Mouse (Mus musculus): ENCODE results near the gene Usp3. TPM values are rescaled to one million over a fixed set of nuclear protein-coding genes. Genes with fewer than 3 reads are reported as not detected.

Gene Usp3
- total RNA-seq, 2 experiments from 2014 or later, result 15.0 to 17.1 TPM

GRCm38 (mm10) chr9:66511580-66512350 lies 81.2 kb downstream of the Usp3 start:
- DNase-seq, result peak; percentile 97
- H3K27ac ChIP-seq, result peak overlapping the region; percentile 100
- H3K4me3 ChIP-seq, result peak overlapping the region; percentile 76
- intact Hi-C loops (cut with DNase I), result loop anchor here (5.0 to 10.0 kb wide), 5 partner anchors 81 to 321 kb away; partner anchors contain the start of genes Aph1b, Aph1c, Gm10647 and Usp3
- TF ChIP-seq CTCF (IDR thresholded peaks at IDR 0.05), result no peak

DNA sequence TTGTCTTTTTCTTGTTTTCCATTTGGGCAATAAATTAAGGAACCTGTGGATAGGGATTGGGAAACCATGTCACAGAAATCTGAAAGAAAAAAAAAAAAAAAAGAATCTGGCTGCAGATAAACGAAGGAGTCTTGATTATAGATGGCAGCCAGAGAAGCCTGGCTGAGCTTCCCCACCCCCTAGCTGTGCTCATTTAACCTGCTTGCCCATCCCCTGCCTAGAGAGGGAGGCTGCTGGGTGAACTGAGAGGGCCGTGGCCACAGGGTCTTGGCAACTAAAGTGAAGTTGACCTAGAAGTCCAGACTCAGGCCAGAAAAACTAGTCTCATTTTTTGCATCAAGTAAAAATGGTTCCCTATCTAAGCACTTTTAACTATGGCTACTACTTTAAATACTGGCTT lies 82.0 kb downstream of the Usp3 start:
- DNase-seq, result peak; percentile 53
- Histone ChIP-seq H3K4me3 (peak overlapping the region; percentile 76), H3K27ac (peak overlapping the region; percentile 100)
- intact Hi-C loops (cut with DNase I), result loop anchor here (5.0 to 10.0 kb wide), 5 partner anchors 81 to 321 kb away; partner anchors contain the start of genes Aph1b, Aph1c, Gm10647 and Usp3
- no peak for TF ChIP-seq CTCF (IDR thresholded peaks at IDR 0.05)

DNA sequence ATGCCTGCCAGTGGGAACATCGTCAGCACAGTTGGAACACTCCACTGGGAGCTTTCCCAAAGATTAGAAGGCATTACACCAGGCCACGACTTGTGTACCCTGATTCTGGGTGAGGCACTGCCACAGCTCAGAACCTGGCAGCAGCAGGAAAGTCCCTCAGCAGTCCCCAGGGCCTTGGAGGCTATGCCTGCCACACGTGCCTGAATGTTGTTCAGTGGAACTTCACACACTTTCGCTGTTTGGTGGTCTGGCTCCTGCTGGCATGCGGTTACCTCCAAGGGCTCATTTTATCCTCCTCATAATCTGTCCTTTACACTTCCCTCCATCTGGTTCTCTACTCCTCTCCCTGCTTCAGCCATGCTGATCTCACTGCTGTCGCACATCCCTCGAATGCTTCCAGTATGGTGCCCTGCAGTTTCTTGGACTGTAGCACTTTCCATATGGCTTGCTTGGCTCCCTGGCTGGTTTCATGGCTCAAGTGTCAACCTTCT lies 82.5 kb downstream of the Usp3 start:
- intact Hi-C loops (cut with DNase I), result loop anchor here (5.0 to 10.0 kb wide), 5 partner anchors 82 to 322 kb away; partner anchors contain the start of genes Aph1b, Aph1c, Gm10647 and Usp3
- Histone ChIP-seq H3K4me3 (no peak overlapping the region; the same call in 1 of the 2 replicates), H3K27ac (peak overlapping the region; percentile 100)
- peak; percentile 29 for DNase-seq
- no peak for TF ChIP-seq CTCF (IDR thresholded peaks at IDR 0.05)

GRCm38 (mm10) chr9:66508890-66509399 lies 84.0 kb downstream of the Usp3 start:
- DNase-seq, result no peak
- Histone ChIP-seq H3K4me3 (no peak overlapping the region), H3K27ac (no peak overlapping the region)
- intact Hi-C loops (cut with DNase I), result no loop called here
- no peak for TF ChIP-seq CTCF (IDR thresholded peaks at IDR 0.05)

GRCm38 (mm10) chr9:66507684-66508083 lies 85.3 kb downstream of the Usp3 start:
- intact Hi-C loops (cut with DNase I), result no loop called here
- no peak for DNase-seq
- Histone ChIP-seq H3K4me3 (no peak overlapping the region), H3K27ac (no peak overlapping the region)
- TF ChIP-seq CTCF (IDR thresholded peaks at IDR 0.05), result no peak

DNA sequence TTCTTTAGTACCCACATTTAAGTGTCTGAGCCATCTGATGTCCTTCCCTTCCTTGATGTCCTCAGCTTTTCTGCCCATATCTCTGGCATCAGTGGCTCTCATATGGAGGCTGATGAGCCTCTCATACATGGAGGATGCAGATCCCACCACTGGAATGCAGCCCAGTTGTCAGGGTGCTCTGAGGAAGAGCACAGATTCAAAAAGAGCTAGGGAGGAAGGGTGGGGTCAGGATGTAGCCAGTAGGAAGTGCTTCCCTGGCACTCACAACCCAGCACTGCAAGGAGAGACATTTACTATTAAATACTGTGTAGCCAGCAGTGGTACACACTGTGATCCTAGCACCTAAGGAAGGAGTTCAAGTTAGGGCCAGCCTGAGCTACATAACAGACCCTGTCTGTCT lies 86.5 kb downstream of the Usp3 start:
- no peak for DNase-seq
- intact Hi-C loops (cut with DNase I), result no loop called here
- Histone ChIP-seq H3K27ac (no peak overlapping the region), H3K4me3 (no peak overlapping the region)
- TF ChIP-seq CTCF (IDR thresholded peaks at IDR 0.05), result no peak

- intact Hi-C loops (cut with DNase I), result no loop called here
- Histone ChIP-seq H3K4me3 (no peak overlapping the region), H3K27ac (peak overlapping the region; percentile 61; the same call in 1 of the 2 replicates)
- no peak for DNase-seq
- TF ChIP-seq CTCF (IDR thresholded peaks at IDR 0.05), result no peak
These were observed 86.9 kb downstream of the Usp3 start for GRCm38 (mm10) chr9:66506011-66506410.

DNA sequence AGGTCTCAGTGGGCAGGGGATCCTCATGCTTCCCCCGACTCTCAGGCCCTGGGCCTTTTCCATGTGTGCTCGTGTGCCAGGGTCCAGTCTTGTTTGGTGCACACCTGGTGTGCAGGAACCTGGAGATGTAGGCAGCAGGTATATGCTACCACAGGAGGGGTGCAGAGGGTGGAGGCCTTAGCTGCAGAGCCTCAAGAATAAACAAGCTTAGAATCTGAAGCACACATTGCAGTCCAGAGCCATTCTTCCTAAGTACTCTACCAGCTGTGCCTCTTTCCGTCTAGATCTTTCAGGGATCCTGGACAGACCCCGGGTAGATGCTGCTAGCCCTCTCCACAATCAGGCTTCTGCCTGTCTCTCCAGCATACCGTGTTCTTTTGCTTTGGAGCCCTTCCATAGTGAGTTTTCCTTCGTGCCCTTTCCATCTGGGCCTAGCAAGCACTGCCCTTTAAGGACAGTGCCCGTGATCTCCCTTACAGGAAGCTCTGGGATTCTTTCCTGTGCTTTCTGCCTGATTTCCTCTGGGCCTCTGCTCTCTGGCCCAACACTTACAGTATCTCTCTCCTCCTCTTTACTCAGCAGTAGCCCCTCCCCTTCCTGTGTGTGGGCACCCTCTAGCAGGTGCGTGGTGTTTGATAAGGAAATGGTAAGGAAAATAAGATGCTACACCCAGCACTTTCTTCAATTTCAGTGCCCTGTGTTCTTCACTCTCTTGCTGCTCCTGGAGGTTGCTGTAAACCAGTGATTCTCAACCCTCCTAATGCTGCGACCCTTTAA lies 87.6 kb downstream of the Usp3 start:
- TF ChIP-seq CTCF (IDR thresholded peaks at IDR 0.05), result no peak
- no peak overlapping the region for H3K4me3 ChIP-seq
- DNase-seq, result no peak
- intact Hi-C loops (cut with DNase I), result no loop called here
- peak overlapping the region; percentile 61 for H3K27ac ChIP-seq

GRCm38 (mm10) chr9:66504518-66504917 lies 88.4 kb downstream of the Usp3 start:
- intact Hi-C loops (cut with DNase I), result no loop called here
- H3K4me3 ChIP-seq, result no peak overlapping the region
- DNase-seq, result no peak
- TF ChIP-seq CTCF (IDR thresholded peaks at IDR 0.05), result no peak
- H3K27ac ChIP-seq, result peak overlapping the region; percentile 61

DNA sequence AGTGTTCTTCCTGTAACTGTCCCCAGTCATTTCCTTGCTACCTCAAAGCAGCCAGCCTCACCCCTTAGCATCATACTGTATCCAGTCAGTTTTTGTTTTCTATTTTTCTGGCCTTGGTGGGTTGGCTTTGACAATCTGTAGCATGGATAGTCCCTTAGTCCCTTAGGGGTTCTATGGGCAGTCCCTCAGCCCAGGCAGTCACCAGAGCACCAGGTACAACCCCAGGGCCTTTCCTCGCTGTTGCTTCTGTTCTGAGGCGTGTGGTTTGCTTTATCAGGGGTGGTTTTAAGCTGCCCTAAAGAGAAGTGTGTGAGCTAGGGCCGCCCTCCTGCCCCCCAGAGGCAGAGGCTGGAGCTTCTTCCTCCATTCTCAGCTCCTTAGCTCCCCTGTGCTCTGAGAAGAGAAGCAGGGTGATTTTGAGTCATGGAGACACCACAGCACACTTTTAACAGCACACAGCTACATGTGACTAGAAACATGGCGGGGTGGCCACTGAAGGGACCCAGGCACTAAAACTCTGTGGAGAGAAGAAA lies 89.0 kb downstream of the Usp3 start:
- no peak for DNase-seq
- Histone ChIP-seq H3K27ac (peak overlapping the region; percentile 61), H3K4me3 (no peak overlapping the region)
- intact Hi-C loops (cut with DNase I), result no loop called here
- TF ChIP-seq CTCF (IDR thresholded peaks at IDR 0.05), result no peak

- Histone ChIP-seq H3K4me3 (no peak overlapping the region), H3K27ac (no peak overlapping the region)
- no peak for TF ChIP-seq CTCF (IDR thresholded peaks at IDR 0.05)
- no peak for DNase-seq
- intact Hi-C loops (cut with DNase I), result no loop called here
These were observed 91.7 kb downstream of the Usp3 start for GRCm38 (mm10) chr9:66501248-66501647.

- no peak for TF ChIP-seq CTCF (IDR thresholded peaks at IDR 0.05)
- Histone ChIP-seq H3K4me3 (no peak overlapping the region), H3K27ac (no peak overlapping the region)
- intact Hi-C loops (cut with DNase I), result no loop called here
- DNase-seq, result no peak
These were observed 99.0 kb downstream of the Usp3 start for GRCm38 (mm10) chr9:66493992-66494391.

All from gastrocnemius, adult 2 months (tissue).